Mouse (Mus musculus): ENCODE measurements around the gene Dock1. TPM values are rescaled to one million over a fixed set of nuclear protein-coding genes. Genes with fewer than 3 reads are reported as not detected.

Gene Dock1
- polyA plus RNA-seq, 1 experiment from 2014 or later: 17.8 TPM

DNA sequence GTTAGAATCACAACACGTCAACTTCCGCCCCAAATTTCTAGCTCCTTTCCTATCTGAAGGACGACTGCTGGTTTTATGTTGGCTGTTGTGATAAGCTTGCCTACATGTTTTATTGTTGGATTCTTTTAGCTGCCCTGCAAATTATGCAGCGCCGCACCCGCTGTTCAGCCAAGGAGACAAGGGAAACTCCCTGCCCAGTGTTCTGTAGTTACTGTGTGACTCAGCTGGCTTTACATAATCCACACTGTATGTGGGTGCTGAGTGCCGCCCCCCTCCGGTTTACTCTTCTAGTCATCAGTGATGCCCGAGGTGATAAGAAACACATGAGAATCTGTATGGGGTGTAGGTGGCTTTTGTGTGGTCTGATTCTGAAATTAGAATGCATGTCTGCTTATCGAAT lies 105.2 kb downstream of the Dock1 start:
- H3K9ac ChIP-seq (ENCODE audit: low read length): no peak overlapping the region
- no peak overlapping the region for H3K4me3 ChIP-seq (ENCODE audit: low read length)
- H3K36me3 ChIP-seq (ENCODE audit: control insufficient read depth, insufficient read depth): peaks cover 26% of the 10 kb centered on the region
- 86% methylated on average over 10 of the region's 10 CpGs for WGBS
- H3K4me1 ChIP-seq (ENCODE audit: control insufficient read depth, insufficient read depth, low read length): peaks cover 7% of the 10 kb centered on the region; the same call in 1 of the 2 replicates
- no peaks in the 10 kb centered on the region for H3K27me3 ChIP-seq (ENCODE audit: control insufficient read depth, insufficient read depth, low read length)
- no peak for ATAC-seq (replicated peaks; ENCODE audit: extremely low read depth, insufficient read depth, low FRiP score)
- H3K27ac ChIP-seq (ENCODE audit: low read length): no peak overlapping the region
- H3K4me2 ChIP-seq (ENCODE audit: low read depth, low read length): no peak overlapping the region
- no peaks in the 10 kb centered on the region for H3K9me3 ChIP-seq (replicated peaks; ENCODE audit: control insufficient read depth, low read length)

- no peaks in the 10 kb centered on the region for H3K27me3 ChIP-seq (ENCODE audit: control insufficient read depth, insufficient read depth, low read length)
- 84% methylated on average over 6 of the region's 6 CpGs for WGBS
- H3K4me2 ChIP-seq (ENCODE audit: low read depth, low read length): no peak overlapping the region
- H3K4me1 ChIP-seq (ENCODE audit: control insufficient read depth, insufficient read depth, low read length): peaks cover 7% of the 10 kb centered on the region; the same call in 1 of the 2 replicates
- H3K27ac ChIP-seq (ENCODE audit: low read length): no peak overlapping the region
- no peaks in the 10 kb centered on the region for H3K9me3 ChIP-seq (replicated peaks; ENCODE audit: control insufficient read depth, low read length)
- no peak for ATAC-seq (replicated peaks; ENCODE audit: extremely low read depth, insufficient read depth, low FRiP score)
- no peak overlapping the region for H3K9ac ChIP-seq (ENCODE audit: low read length)
- H3K4me3 ChIP-seq (ENCODE audit: low read length): no peak overlapping the region
- peaks cover 21% of the 10 kb centered on the region for H3K36me3 ChIP-seq (ENCODE audit: control insufficient read depth, insufficient read depth)
These were observed 105.9 kb downstream of the Dock1 start for GRCm38 (mm10) chr7:134776306-134776705.

DNA sequence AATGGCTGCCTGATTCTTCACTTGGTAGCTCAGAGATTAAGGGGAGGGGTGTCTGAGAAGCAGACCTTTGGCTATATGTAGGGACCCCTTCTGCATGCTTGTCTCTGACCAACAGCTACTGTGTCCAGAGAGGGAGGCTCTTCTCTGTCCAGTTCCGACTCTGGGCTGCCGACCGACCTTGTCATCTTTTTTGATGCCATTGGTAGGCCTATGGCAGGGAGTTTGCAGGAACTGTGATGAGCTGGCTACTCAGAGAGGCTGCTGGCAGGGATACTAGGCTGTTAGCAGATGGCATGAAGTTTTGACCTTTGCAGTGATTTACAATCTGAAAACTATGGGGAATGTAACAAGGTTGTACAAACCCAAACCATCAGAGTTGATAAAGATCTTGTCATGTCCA lies 109.3 kb downstream of the Dock1 start:
- no peak for ATAC-seq (replicated peaks; ENCODE audit: extremely low read depth, insufficient read depth, low FRiP score)
- Histone ChIP-seq H3K4me2 (ENCODE audit: low read depth, low read length) (no peak overlapping the region), H3K4me1 (ENCODE audit: control insufficient read depth, insufficient read depth, low read length) (no peaks in the 10 kb centered on the region), H3K36me3 (ENCODE audit: control insufficient read depth, insufficient read depth) (peaks cover 12% of the 10 kb centered on the region), H3K9ac (ENCODE audit: low read length) (no peak overlapping the region), H3K27ac (ENCODE audit: low read length) (no peak overlapping the region), H3K27me3 (ENCODE audit: control insufficient read depth, insufficient read depth, low read length) (no peaks in the 10 kb centered on the region), H3K9me3 (replicated peaks; ENCODE audit: control insufficient read depth, low read length) (no peaks in the 10 kb centered on the region), H3K4me3 (ENCODE audit: low read length) (no peak overlapping the region)
- WGBS: 85% methylated on average over 3 of the region's 3 CpGs

- Histone ChIP-seq H3K9me3 (replicated peaks; ENCODE audit: control insufficient read depth, low read length) (no peaks in the 10 kb centered on the region), H3K27me3 (ENCODE audit: control insufficient read depth, insufficient read depth, low read length) (no peaks in the 10 kb centered on the region), H3K4me3 (ENCODE audit: low read length) (no peak overlapping the region), H3K9ac (ENCODE audit: low read length) (no peak overlapping the region), H3K36me3 (ENCODE audit: control insufficient read depth, insufficient read depth) (peaks cover 28% of the 10 kb centered on the region), H3K4me1 (ENCODE audit: control insufficient read depth, insufficient read depth, low read length) (no peaks in the 10 kb centered on the region), H3K27ac (ENCODE audit: low read length) (no peak overlapping the region), H3K4me2 (ENCODE audit: low read depth, low read length) (no peak overlapping the region)
- no peak for ATAC-seq (replicated peaks; ENCODE audit: extremely low read depth, insufficient read depth, low FRiP score)
- WGBS: 79% methylated on average over 4 of the region's 4 CpGs
These were observed 116.7 kb downstream of the Dock1 start for GRCm38 (mm10) chr7:134787110-134787509.

DNA sequence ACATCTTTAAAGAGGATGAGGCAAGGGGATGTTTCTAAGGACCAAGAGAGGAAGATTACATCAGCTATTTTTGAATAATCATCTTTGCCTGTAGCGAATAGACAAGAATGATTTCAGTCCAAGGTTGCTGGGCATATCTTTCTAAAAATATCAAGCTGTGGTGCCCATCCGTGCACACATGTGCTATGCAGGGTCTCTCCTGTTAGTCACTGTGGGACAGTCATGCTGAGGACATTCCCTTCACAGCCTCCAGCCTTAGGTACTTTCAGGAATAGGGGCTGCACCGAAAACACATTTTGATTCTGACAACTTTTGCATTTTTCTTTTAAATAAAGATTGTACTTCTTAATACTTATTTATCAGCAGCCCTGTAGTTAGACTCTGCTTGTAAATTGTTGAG lies 124.4 kb downstream of the Dock1 start:
- Histone ChIP-seq H3K9ac (ENCODE audit: low read length) (no peak overlapping the region), H3K4me3 (ENCODE audit: low read length) (no peak overlapping the region), H3K27me3 (ENCODE audit: control insufficient read depth, insufficient read depth, low read length) (no peaks in the 10 kb centered on the region), H3K27ac (ENCODE audit: low read length) (no peak overlapping the region), H3K36me3 (ENCODE audit: control insufficient read depth, insufficient read depth) (peaks cover 8% of the 10 kb centered on the region), H3K9me3 (replicated peaks; ENCODE audit: control insufficient read depth, low read length) (no peaks in the 10 kb centered on the region), H3K4me1 (ENCODE audit: control insufficient read depth, insufficient read depth, low read length) (no peaks in the 10 kb centered on the region), H3K4me2 (ENCODE audit: low read depth, low read length) (no peak overlapping the region)
- ATAC-seq (replicated peaks; ENCODE audit: extremely low read depth, insufficient read depth, low FRiP score): no peak
- 66% methylated on average over 3 of the region's 3 CpGs for WGBS

DNA sequence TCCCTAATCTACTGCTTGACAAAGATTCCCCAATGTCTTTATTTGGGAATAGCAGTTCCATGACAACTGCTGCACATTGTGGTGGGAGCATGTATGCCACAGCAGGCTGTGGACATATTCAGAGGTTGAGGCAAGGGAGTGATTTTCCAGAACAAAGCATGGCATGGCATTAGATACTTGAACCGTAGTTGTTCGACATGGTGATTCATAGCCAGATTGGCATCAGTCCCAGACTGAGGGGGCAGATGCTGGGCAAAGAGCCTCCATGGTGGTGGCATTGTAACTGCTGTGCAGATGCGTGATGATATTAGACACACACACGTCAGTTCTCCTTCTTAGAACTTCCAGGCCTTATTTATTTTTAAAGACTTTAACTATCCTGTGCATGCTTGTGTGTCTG lies 129.6 kb downstream of the Dock1 start:
- H3K9ac ChIP-seq (ENCODE audit: low read length): no peak overlapping the region
- H3K4me2 ChIP-seq (ENCODE audit: low read depth, low read length): no peak overlapping the region
- no peaks in the 10 kb centered on the region for H3K4me1 ChIP-seq (ENCODE audit: control insufficient read depth, insufficient read depth, low read length)
- H3K27ac ChIP-seq (ENCODE audit: low read length): no peak overlapping the region
- H3K4me3 ChIP-seq (ENCODE audit: low read length): no peak overlapping the region
- ATAC-seq (replicated peaks; ENCODE audit: extremely low read depth, insufficient read depth, low FRiP score): no peak
- H3K27me3 ChIP-seq (ENCODE audit: control insufficient read depth, insufficient read depth, low read length): no peaks in the 10 kb centered on the region
- peaks cover 16% of the 10 kb centered on the region for H3K36me3 ChIP-seq (ENCODE audit: control insufficient read depth, insufficient read depth)
- H3K9me3 ChIP-seq (replicated peaks; ENCODE audit: control insufficient read depth, low read length): no peaks in the 10 kb centered on the region
- 62% methylated on average over 4 of the region's 4 CpGs for WGBS

- Histone ChIP-seq H3K36me3 (ENCODE audit: control insufficient read depth, insufficient read depth) (peaks cover 19% of the 10 kb centered on the region), H3K9me3 (replicated peaks; ENCODE audit: control insufficient read depth, low read length) (no peaks in the 10 kb centered on the region)
- 84% methylated on average over 4 of the region's 4 CpGs for WGBS
These were observed 134.0 kb downstream of the Dock1 start for GRCm38 (mm10) chr7:134804422-134804821.

DNA sequence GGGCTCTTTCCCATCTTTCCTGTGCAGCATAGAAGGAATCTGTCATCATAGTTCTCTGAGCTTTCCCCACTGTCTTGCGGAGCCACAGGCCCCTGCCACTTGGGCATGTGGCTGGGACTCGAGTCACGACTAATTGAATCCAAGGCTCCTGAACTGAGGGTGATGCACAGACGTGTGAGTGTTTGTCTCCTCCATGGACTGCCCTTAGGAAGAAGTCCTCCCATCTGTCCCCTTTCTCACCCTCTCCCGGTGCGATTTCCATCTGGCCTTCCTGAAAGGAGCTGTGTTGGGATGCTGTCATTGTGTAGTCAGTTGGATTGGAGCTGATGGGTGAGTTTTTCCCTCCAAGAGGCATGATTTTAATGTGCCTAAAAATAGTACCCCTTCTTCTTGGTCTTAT lies 136.3 kb downstream of the Dock1 start:
- H3K36me3 ChIP-seq (ENCODE audit: control insufficient read depth, insufficient read depth): peaks cover 17% of the 10 kb centered on the region
- WGBS: 67% methylated on average over 6 of the region's 6 CpGs
- no peak for ATAC-seq (replicated peaks; ENCODE audit: extremely low read depth, insufficient read depth, low FRiP score)
- no peak overlapping the region for H3K4me3 ChIP-seq (ENCODE audit: low read length)
- no peak overlapping the region for H3K4me2 ChIP-seq (ENCODE audit: low read depth, low read length)
- H3K27me3 ChIP-seq (ENCODE audit: control insufficient read depth, insufficient read depth, low read length): no peaks in the 10 kb centered on the region
- H3K9me3 ChIP-seq (replicated peaks; ENCODE audit: control insufficient read depth, low read length): no peaks in the 10 kb centered on the region
- no peak overlapping the region for H3K27ac ChIP-seq (ENCODE audit: low read length)
- H3K4me1 ChIP-seq (ENCODE audit: control insufficient read depth, insufficient read depth, low read length): no peaks in the 10 kb centered on the region
- no peak overlapping the region for H3K9ac ChIP-seq (ENCODE audit: low read length)

More at GRCm38 (mm10) chr7:134804422-134804821, 134.0 kb downstream of the Dock1 start:
- H3K9ac ChIP-seq (ENCODE audit: low read length): no peak overlapping the region
- H3K27ac ChIP-seq (ENCODE audit: low read length): no peak overlapping the region
- no peaks in the 10 kb centered on the region for H3K27me3 ChIP-seq (ENCODE audit: control insufficient read depth, insufficient read depth, low read length)
- H3K4me1 ChIP-seq (ENCODE audit: control insufficient read depth, insufficient read depth, low read length): no peaks in the 10 kb centered on the region
- no peak for ATAC-seq (replicated peaks; ENCODE audit: extremely low read depth, insufficient read depth, low FRiP score)
- H3K4me3 ChIP-seq (ENCODE audit: low read length): no peak overlapping the region
- no peak overlapping the region for H3K4me2 ChIP-seq (ENCODE audit: low read depth, low read length)

DNA sequence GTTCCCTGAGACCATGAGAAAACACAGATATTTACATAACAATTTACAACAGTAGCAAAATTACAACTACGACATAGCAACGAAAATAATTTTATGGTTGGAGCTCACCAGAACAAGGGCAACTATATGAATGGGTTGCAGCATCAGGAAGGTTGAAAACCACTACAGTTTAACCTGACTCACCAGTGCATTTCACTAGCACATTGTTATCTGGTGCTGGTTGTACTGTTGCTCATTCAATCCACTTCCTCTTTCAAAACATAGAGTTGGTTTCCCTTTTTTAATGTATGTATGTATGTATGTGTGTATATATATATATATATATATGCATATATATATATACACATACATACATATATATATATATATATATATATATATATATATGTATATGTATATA lies 138.0 kb downstream of the Dock1 start:
- 88% methylated on average over 2 of the region's 2 CpGs for WGBS

More for the DNA sequence above, 138.0 kb downstream of the Dock1 start:
- H3K9ac ChIP-seq (ENCODE audit: low read length): no peak overlapping the region
- no peaks in the 10 kb centered on the region for H3K27me3 ChIP-seq (ENCODE audit: control insufficient read depth, insufficient read depth, low read length)
- no peaks in the 10 kb centered on the region for H3K4me1 ChIP-seq (ENCODE audit: control insufficient read depth, insufficient read depth, low read length)
- peaks cover 7% of the 10 kb centered on the region for H3K36me3 ChIP-seq (ENCODE audit: control insufficient read depth, insufficient read depth)
- H3K27ac ChIP-seq (ENCODE audit: low read length): no peak overlapping the region
- no peak overlapping the region for H3K4me3 ChIP-seq (ENCODE audit: low read length)
- H3K4me2 ChIP-seq (ENCODE audit: low read depth, low read length): no peak overlapping the region
- no peaks in the 10 kb centered on the region for H3K9me3 ChIP-seq (replicated peaks; ENCODE audit: control insufficient read depth, low read length)
- no peak for ATAC-seq (replicated peaks; ENCODE audit: extremely low read depth, insufficient read depth, low FRiP score)
